Mouse (Mus musculus) bone marrow macrophage, adult 2 months (primary cell): ENCODE data around the gene Ddx19b.

Experiments used
- CTCF ChIP-seq: IDR thresholded peaks from 2 replicates; pipeline ENCODE4 v1.5.1; 2012; ENCODE audit warnings: low read depth, mild to moderate bottlenecking, low read length, moderate library complexity
- POLR2A ChIP-seq: IDR thresholded peaks from 2 replicates; pipeline ENCODE4 v1.6.1; 2012; ENCODE audit warnings: mild to moderate bottlenecking, low read depth, low read length, borderline replicate concordance

DNA sequence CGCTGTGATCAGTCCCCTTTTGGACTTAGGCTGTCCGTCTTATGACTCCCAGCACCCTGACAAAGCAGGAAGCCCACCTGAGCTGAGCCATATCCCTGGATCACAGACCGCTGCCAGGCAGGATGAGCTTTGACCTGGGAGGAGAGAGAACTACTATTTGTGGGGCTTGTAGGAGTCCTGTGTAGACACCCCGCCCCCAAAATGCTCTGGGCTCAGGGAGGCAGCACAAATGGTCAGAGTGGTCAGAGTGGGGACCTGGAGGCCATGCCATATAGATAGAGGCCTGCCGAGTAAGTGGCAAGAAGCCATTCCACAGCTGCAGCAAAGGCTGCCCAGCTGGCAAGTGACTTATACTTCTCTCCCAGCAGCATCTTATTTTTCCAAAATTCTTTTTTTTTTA is 73.4 kb downstream of the Ddx19b start:
- TF ChIP-seq POLR2A (no peak), CTCF (no peak)
